Mouse (Mus musculus): ENCODE data around the gene 1700013F07Rik.
"Not testable (repeated sequence)": the region's sequence is repeated elsewhere in the genome, so short reads cannot be mapped to it uniquely, and the experiment has no call there.

1700013F07Rik gene

GRCm38 (mm10) chr3:108533951-108534350, at the start of gene 1700013F07Rik:
Gene 1700013F07Rik (plus strand): TSS chr3:108534150.
- no peak for DNase-seq (ENCODE audit: low read depth)

- no peak for DNase-seq (ENCODE audit: low read depth)
These were observed 49.2 kb upstream of the 1700013F07Rik start for GRCm38 (mm10) chr3:108484749-108485148.

GRCm38 (mm10) chr3:108489968-108490367, 44.0 kb upstream of the 1700013F07Rik start:
- DNase-seq (ENCODE audit: low read depth), result peak; percentile 5

GRCm38 (mm10) chr3:108494861-108495474, 39.0 kb upstream of the 1700013F07Rik start:
- DNase-seq (ENCODE audit: low read depth), result no peak

- DNase-seq (ENCODE audit: low read depth), result no peak
These were observed 38.5 kb upstream of the 1700013F07Rik start for GRCm38 (mm10) chr3:108495486-108495885.

GRCm38 (mm10) chr3:108497602-108498001, 36.3 kb upstream of the 1700013F07Rik start:
- no peak for DNase-seq (ENCODE audit: low read depth)

- no peak for DNase-seq (ENCODE audit: low read depth)
These were observed 34.1 kb upstream of the 1700013F07Rik start for GRCm38 (mm10) chr3:108499826-108500225.

GRCm38 (mm10) chr3:108501411-108501810, 32.5 kb upstream of the 1700013F07Rik start:
- not testable (repeated sequence) for DNase-seq (ENCODE audit: low read depth)

GRCm38 (mm10) chr3:108503908-108504307, 30.0 kb upstream of the 1700013F07Rik start:
- DNase-seq (ENCODE audit: low read depth), result no peak

- DNase-seq (ENCODE audit: low read depth), result no peak
These were observed 25.0 kb upstream of the 1700013F07Rik start for GRCm38 (mm10) chr3:108508745-108509474.

- no peak for DNase-seq (ENCODE audit: low read depth)
These were observed 23.8 kb upstream of the 1700013F07Rik start for GRCm38 (mm10) chr3:108510156-108510555.

GRCm38 (mm10) chr3:108510716-108511483, 23.1 kb upstream of the 1700013F07Rik start:
- no peak for DNase-seq (ENCODE audit: low read depth)

- no peak for DNase-seq (ENCODE audit: low read depth)
These were observed 20.5 kb upstream of the 1700013F07Rik start for GRCm38 (mm10) chr3:108513465-108513864.

GRCm38 (mm10) chr3:108518276-108518675, 15.7 kb upstream of the 1700013F07Rik start:
- DNase-seq (ENCODE audit: low read depth), result no peak

- no peak for DNase-seq (ENCODE audit: low read depth)
These were observed 10.5 kb upstream of the 1700013F07Rik start for GRCm38 (mm10) chr3:108523415-108523814.

- no peak for DNase-seq (ENCODE audit: low read depth)
These were observed 5.5 kb upstream of the 1700013F07Rik start for GRCm38 (mm10) chr3:108528489-108528888.

GRCm38 (mm10) chr3:108533114-108533885, 650 bp upstream of the 1700013F07Rik start:
- DNase-seq (ENCODE audit: low read depth), result no peak

- no peak for DNase-seq (ENCODE audit: low read depth)
These were observed 2.1 kb downstream of the 1700013F07Rik start for GRCm38 (mm10) chr3:108535896-108536516.

- DNase-seq (ENCODE audit: low read depth), result no peak
These were observed 2.7 kb downstream of the 1700013F07Rik start, which contains the start of gene 5330417C22Rik for GRCm38 (mm10) chr3:108536517-108537260. Gene 5330417C22Rik (minus strand): TSS chr3:108536536.

- peak; percentile 85 for DNase-seq (ENCODE audit: low read depth)
These were observed 3.4 kb downstream of the 1700013F07Rik start for GRCm38 (mm10) chr3:108537303-108537702.

- DNase-seq (ENCODE audit: low read depth), result no peak
These were observed 8.3 kb downstream of the 1700013F07Rik start for GRCm38 (mm10) chr3:108542299-108542698.

Data from c-Kit-positive CD71-negative TER-119-negative erythroid progenitor cells, embryonic 14.5 days (primary cell).